Mouse (Mus musculus): ENCODE measurements at regions not wholly inside any gene's neighbourhood (a gene's known extent, or its start where the extent isn't known, plus 50 kb on each side); places are given as distances from the start of the nearest gene placed in this dataset.
A peak's percentile ranks its signal among the peaks of the same experiment; 100 is the strongest.

DNA sequence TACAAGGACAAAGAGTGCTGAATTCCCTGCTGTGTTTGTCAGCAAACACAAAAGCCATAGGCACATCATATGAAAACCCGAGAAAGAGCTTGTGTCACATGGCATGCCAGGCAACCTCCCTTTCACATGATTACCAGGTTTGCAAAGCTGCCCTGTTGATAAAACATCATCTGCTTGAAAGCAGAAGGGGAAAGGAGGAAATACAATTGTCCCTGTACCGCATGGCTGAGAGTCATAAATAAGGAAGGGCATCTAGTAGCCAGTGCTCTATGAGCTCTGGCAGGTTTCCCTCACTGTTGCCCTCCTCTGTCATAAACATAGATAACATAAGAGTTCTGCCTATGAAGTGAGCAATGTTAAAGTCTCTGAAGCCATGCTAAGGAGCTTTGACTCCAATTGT lies 86.8 kb upstream of the Gadd45a start:
- Histone ChIP-seq H3K4me3 (ENCODE audit: insufficient read depth in 1 of 2, low read depth in 1 of 2, low read length in 2 of 2, poor library complexity in 1 of 2, severe bottlenecking in 1 of 2) (no peak overlapping the region), H3K4me1 (ENCODE audit: control insufficient read depth in 2 of 2, insufficient read depth in 2 of 2, low read length in 2 of 2, poor library complexity in 1 of 2) (peaks cover 13 to 15% of the 10 kb centered on the region in 2 experiments), H3K9ac (ENCODE audit: insufficient read depth, low read depth, low read length, poor library complexity, severe bottlenecking) (no peak overlapping the region), H3K36me3 (ENCODE audit: control insufficient read depth, insufficient read depth, low read length, poor library complexity, severe bottlenecking) (no peaks in the 10 kb centered on the region), H3K27ac (ENCODE audit: insufficient read depth, low read depth, low read length, poor library complexity, severe bottlenecking) (no peak overlapping the region), H3K9me3 (ENCODE audit: control insufficient read depth, insufficient read depth, low read depth, low read length) (no peaks in the 10 kb centered on the region)
- DNase-seq (ENCODE audit: low read depth, low spot score): no peak
- in situ Hi-C loops (cut with MboI; ENCODE audit: low sequenced_read_pairs in 2 of 2, unreplicated experiment in 2 of 2): no loop called here
- TF ChIP-seq CHD2 (IDR thresholded peaks at IDR 0.05; ENCODE audit: low read depth, low read length) (no peak), ZNF384 (IDR thresholded peaks at IDR 0.05; ENCODE audit: low read depth, low read length) (no peak), ZC3H11A (IDR thresholded peaks at IDR 0.05; ENCODE audit: borderline replicate concordance, low read depth, low read length) (no peak), MAFK (IDR thresholded peaks at IDR 0.05; ENCODE audit: insufficient read depth, low read depth, low read length) (no peak), HCFC1 (IDR thresholded peaks at IDR 0.05; ENCODE audit: borderline replicate concordance, insufficient read depth, low read length) (no peak)

- no peak overlapping the region for H3K9ac ChIP-seq (ENCODE audit: insufficient read depth, low read depth, low read length, poor library complexity, severe bottlenecking)
- H3K4me3 ChIP-seq (ENCODE audit: insufficient read depth in 1 of 2, low read depth in 1 of 2, low read length in 2 of 2, poor library complexity in 1 of 2, severe bottlenecking in 1 of 2): peak overlapping the region in 1 of 2 experiments; percentile 18; a peak in 1 of 4 replicates
- no peaks in the 10 kb centered on the region for H3K9me3 ChIP-seq (ENCODE audit: control insufficient read depth, insufficient read depth, low read depth, low read length)
- no peaks in the 10 kb centered on the region for H3K36me3 ChIP-seq (ENCODE audit: control insufficient read depth, insufficient read depth, low read length, poor library complexity, severe bottlenecking)
- no peak for TF ChIP-seq ZNF384 (IDR thresholded peaks at IDR 0.05; ENCODE audit: low read depth, low read length)
- no peak for TF ChIP-seq HCFC1 (IDR thresholded peaks at IDR 0.05; ENCODE audit: borderline replicate concordance, insufficient read depth, low read length)
- TF ChIP-seq MAFK (IDR thresholded peaks at IDR 0.05; ENCODE audit: insufficient read depth, low read depth, low read length): no peak
- TF ChIP-seq CHD2 (IDR thresholded peaks at IDR 0.05; ENCODE audit: low read depth, low read length): no peak
- no peak for TF ChIP-seq ZC3H11A (IDR thresholded peaks at IDR 0.05; ENCODE audit: borderline replicate concordance, low read depth, low read length)
- peaks cover 10 to 11% of the 10 kb centered on the region in 2 experiments for H3K4me1 ChIP-seq (ENCODE audit: control insufficient read depth in 2 of 2, insufficient read depth in 2 of 2, low read length in 2 of 2, poor library complexity in 1 of 2)
- DNase-seq (ENCODE audit: low read depth, low spot score): no peak
- in situ Hi-C loops (cut with MboI; ENCODE audit: low sequenced_read_pairs in 2 of 2, unreplicated experiment in 2 of 2): no loop called here
- H3K27ac ChIP-seq (ENCODE audit: insufficient read depth, low read depth, low read length, poor library complexity, severe bottlenecking): no peak overlapping the region
Measured at GRCm38 (mm10) chr6:67123071-67123470, 85.8 kb upstream of the Gadd45a start.

- Histone ChIP-seq H3K4me1 (ENCODE audit: control insufficient read depth in 2 of 2, insufficient read depth in 2 of 2, low read length in 2 of 2, poor library complexity in 1 of 2) (peaks cover 7 to 18% of the 10 kb centered on the region in 2 experiments), H3K36me3 (ENCODE audit: control insufficient read depth, insufficient read depth, low read length, poor library complexity, severe bottlenecking) (no peaks in the 10 kb centered on the region), H3K9me3 (ENCODE audit: control insufficient read depth, insufficient read depth, low read depth, low read length) (no peaks in the 10 kb centered on the region), H3K9ac (ENCODE audit: insufficient read depth, low read depth, low read length, poor library complexity, severe bottlenecking) (no peak overlapping the region), H3K27ac (ENCODE audit: insufficient read depth, low read depth, low read length, poor library complexity, severe bottlenecking) (no peak overlapping the region), H3K4me3 (ENCODE audit: insufficient read depth in 1 of 2, low read depth in 1 of 2, low read length in 2 of 2, poor library complexity in 1 of 2, severe bottlenecking in 1 of 2) (no peak overlapping the region)
- in situ Hi-C loops (cut with MboI; ENCODE audit: low sequenced_read_pairs in 2 of 2, unreplicated experiment in 2 of 2): no loop called here
- no peak for DNase-seq (ENCODE audit: low read depth, low spot score)
- TF ChIP-seq HCFC1 (IDR thresholded peaks at IDR 0.05; ENCODE audit: borderline replicate concordance, insufficient read depth, low read length) (no peak), ZC3H11A (IDR thresholded peaks at IDR 0.05; ENCODE audit: borderline replicate concordance, low read depth, low read length) (no peak), ZNF384 (IDR thresholded peaks at IDR 0.05; ENCODE audit: low read depth, low read length) (no peak), CHD2 (IDR thresholded peaks at IDR 0.05; ENCODE audit: low read depth, low read length) (no peak), MAFK (IDR thresholded peaks at IDR 0.05; ENCODE audit: insufficient read depth, low read depth, low read length) (no peak)
Measured at GRCm38 (mm10) chr6:67116306-67116705, 79.0 kb upstream of the Gadd45a start.

DNA sequence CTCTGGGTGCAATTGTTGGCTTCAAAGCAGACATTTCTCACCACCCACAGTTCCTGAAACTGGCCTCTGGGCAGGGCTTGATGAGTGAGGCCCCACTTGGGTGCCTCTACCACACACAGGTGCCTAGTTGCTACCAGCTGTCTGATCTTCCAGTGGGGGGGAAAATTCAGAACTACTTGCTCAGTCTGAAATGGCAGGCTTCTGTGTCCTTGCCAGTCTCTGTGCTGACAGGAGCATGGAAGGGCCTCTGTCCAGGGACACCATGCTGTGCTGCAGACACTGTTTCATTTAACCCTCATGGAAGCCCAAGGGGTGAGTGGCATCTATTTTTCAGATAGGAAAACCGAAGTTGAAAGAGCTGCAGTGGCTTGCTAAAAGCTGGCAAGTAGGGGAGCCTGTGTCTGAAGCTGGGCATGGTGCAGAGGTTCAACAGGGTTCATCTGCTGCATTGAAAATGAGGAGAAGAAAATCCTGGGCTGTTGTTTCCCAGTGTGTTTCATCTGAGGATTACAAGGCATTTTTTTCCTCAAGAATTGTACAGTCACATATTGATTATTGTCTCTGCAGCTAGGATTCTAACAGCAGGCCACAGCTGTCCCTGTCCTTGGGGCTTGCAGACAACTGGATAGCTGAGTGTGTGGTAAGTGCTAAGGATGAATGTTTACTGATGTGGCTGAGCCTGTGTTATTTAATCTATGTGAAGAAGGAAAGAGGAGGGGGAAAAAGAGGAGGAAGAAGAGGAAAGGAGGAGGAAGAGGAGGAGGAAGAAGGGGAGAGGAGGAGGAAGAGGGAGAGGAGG lies 78.4 kb upstream of the Gadd45a start:
- Histone ChIP-seq H3K36me3 (ENCODE audit: control insufficient read depth, insufficient read depth, low read length, poor library complexity, severe bottlenecking) (no peaks in the 10 kb centered on the region), H3K4me3 (ENCODE audit: insufficient read depth in 1 of 2, low read depth in 1 of 2, low read length in 2 of 2, poor library complexity in 1 of 2, severe bottlenecking in 1 of 2) (no peak overlapping the region), H3K27ac (ENCODE audit: insufficient read depth, low read depth, low read length, poor library complexity, severe bottlenecking) (no peak overlapping the region), H3K9ac (ENCODE audit: insufficient read depth, low read depth, low read length, poor library complexity, severe bottlenecking) (no peak overlapping the region), H3K4me1 (ENCODE audit: control insufficient read depth in 2 of 2, insufficient read depth in 2 of 2, low read length in 2 of 2, poor library complexity in 1 of 2) (peaks cover 7 to 22% of the 10 kb centered on the region in 2 experiments), H3K9me3 (ENCODE audit: control insufficient read depth, insufficient read depth, low read depth, low read length) (no peaks in the 10 kb centered on the region)
- DNase-seq (ENCODE audit: low read depth, low spot score): no peak
- in situ Hi-C loops (cut with MboI; ENCODE audit: low sequenced_read_pairs in 2 of 2, unreplicated experiment in 2 of 2): no loop called here
- TF ChIP-seq MAFK (IDR thresholded peaks at IDR 0.05; ENCODE audit: insufficient read depth, low read depth, low read length) (no peak), ZC3H11A (IDR thresholded peaks at IDR 0.05; ENCODE audit: borderline replicate concordance, low read depth, low read length) (no peak), CHD2 (IDR thresholded peaks at IDR 0.05; ENCODE audit: low read depth, low read length) (no peak), ZNF384 (IDR thresholded peaks at IDR 0.05; ENCODE audit: low read depth, low read length) (no peak)
